Mouse (Mus musculus): ENCODE measurements around the gene Bmp6.

Gene Bmp6

DNA sequence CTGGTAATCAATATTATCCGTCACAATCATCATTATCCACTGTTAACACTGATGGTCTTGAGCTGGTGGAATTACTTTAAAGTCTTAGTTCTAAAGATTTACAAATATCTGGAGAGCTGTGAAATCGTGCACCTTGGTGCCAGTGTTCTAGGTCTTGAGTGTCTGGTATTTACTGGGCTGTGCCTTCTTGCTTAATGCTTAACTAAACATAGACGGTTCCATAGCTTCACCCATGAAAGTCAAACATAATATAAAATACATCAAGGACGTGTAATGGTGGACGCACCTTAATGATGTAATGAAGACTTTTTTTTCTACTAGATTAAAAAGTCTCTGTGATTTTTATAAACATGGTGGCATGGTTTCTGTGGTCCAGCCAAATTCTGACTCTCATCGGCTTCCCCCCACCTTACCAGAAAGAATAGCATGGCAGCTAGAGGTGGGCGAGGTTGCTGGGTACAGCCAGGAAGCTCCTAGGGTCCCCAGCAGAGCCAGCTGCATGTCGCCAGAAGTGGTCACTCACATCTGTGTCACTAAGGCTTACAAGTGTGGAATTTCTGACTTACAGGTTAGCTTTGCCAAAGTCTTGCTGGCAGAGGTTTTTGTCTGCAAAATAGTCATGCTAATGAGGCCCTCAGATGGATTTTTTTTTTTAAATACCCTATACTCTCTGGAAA is 200.0 kb downstream of the Bmp6 start:
- DNase-seq (ENCODE audit: low spot score in 2 of 2): no peak

DNA sequence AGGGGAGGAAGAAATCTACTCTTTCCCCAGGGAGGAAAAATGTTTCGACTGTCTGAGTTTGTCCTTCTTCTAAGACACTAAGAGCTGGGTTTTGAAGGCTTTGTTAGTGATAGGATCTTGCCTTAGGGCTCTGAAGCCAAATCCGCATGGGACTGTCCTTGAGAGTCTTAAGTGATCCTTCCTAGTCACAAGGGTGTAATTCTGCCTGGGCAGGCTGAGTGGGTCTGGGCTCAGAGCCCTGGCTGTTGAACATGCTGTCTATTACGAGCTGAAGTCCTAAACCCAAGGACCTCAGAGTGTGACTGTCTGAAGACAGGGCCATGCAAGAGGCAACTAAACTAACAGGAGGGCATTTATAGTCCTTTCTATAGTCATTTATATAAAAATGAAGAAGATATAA is 200.6 kb downstream of the Bmp6 start:
- DNase-seq (ENCODE audit: low spot score in 2 of 2): no peak

DNA sequence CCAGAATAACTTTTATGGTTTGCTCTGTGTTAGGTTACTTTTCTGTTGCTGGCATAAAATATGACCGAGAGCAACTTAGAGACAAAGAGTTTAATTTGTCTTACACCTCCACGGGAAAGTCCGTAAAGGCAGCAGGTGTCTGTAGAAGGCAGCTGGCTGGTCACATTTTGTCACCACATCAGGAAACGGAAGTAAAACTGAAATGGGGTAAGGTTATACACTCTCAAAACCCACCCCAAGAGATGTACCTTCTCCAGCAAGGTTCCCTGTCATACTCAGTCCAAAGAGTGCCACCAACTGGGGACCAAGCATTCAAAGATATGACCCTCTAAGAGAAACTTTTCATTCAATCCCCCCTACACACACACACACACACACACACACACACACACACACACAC is 201.8 kb downstream of the Bmp6 start:
- no peak for DNase-seq (ENCODE audit: low spot score in 2 of 2)

GRCm38 (mm10) chr13:38547717-38548116 is 202.8 kb downstream of the Bmp6 start:
- DNase-seq (ENCODE audit: low spot score in 2 of 2): no peak

- no peak for DNase-seq (ENCODE audit: low spot score in 2 of 2)
These were observed 203.8 kb downstream of the Bmp6 start for GRCm38 (mm10) chr13:38548681-38549080.

All from spleen, postnatal 14 days (tissue).